Mouse (Mus musculus) brain, embryonic 14.5 days (tissue): Measurements from ENCODE around the gene Slc25a51. TPM values are rescaled to one million over a fixed set of nuclear protein-coding genes. Genes with fewer than 3 reads are reported as not detected.

Experiments
- DNase-seq: peaks from one replicate; pipeline ENCODE4 v3.0.0-alpha.2; 2011; ENCODE audit warnings: low read depth
- CTCF ChIP-seq: fragments of 200-500 bp; IDR thresholded peaks from 2 replicates; pipeline ENCODE4 v1.5.1; 2012; ENCODE audit warnings: inconsistent platforms, mild to moderate bottlenecking, moderate library complexity, borderline replicate concordance; ENCODE audit not compliant: insufficient read depth, insufficient read length; ENCODE audit errors: extremely low read depth
- POLR2A ChIP-seq: fragments of 200-500 bp; IDR thresholded peaks from 2 replicates; pipeline ENCODE4 v1.6.1; 2012; ENCODE audit warnings: mild to moderate bottlenecking, inconsistent platforms, borderline replicate concordance; ENCODE audit not compliant: poor library complexity, insufficient read depth, insufficient read length, severe bottlenecking; ENCODE audit errors: extremely low read depth
- polyA plus RNA-seq: library from polyadenylated mRNA; depleted of rRNA; stranded (reverse); fragments of >200 nt; gene quantifications from 2 replicates; pipeline ENCODE4 v1.2.3, GENCODE M21; 2012

The Slc25a51 gene
- polyA plus RNA-seq, 1 experiment, result 130 TPM

DNA sequence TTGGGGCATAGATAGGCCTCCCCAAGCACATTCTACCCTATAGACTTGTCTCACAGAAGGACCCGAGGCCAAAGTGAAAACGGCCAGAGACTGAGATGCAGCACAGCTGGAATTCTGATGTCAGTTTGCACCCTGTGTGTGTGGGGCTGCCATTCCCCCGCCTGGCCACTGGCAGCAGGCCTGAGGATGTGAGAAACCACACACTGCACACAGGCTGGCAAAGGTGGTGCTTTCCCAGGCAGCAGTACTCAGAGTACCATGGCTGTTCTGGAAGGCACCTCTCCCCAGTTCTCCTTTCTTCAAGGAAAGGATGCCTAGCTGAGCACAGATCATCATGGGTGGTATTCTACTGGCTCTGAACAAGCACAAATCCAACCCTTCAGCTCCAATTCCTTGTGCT is 33.7 kb upstream of the Slc25a51 start:
- DNase-seq, result no peak
- TF ChIP-seq POLR2A (no peak), CTCF (peak; percentile 37; the same call in 1 of the 2 replicates)

DNA sequence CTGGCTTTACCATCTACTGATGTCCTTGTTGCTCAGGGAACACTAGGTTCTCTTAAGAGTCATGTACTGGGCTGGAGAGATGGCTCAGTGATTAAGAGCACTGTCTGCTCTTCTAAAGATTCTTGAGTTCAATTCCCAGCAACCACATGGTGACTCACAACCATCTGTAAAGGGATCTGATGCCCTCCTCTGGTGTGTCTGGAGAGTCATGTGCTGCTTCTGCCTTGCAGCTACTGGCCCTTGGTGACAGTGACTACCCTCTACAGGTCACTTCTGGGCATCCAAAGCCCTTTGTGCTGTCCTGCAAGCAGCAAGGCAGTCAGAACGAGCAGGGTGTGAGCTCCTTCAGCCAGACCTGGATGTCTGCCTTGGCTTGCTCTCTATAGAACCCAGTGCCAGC is 33.2 kb upstream of the Slc25a51 start:
- no peak for DNase-seq
- TF ChIP-seq CTCF, result no peak
- TF ChIP-seq POLR2A, result no peak

DNA sequence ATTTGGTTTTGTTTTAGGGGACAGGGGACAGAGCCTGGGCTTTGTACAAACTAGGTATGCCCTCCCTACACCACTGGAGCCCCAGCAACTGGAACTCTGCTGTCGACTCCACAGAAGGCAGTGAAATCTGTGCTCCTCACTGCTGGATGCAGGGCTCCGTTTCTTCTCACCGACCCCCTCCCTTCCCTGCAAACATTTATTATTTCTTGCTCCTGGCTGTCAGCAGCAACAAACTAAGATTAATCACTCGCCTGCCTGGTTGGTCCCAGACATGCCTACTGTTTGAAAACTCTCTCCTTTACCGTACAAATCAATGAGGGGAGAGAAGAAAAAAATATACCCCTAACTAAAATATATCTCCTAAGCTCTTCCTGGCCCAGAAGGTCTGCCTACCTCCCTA is 30.7 kb upstream of the Slc25a51 start:
- DNase-seq, result no peak
- no peak for TF ChIP-seq CTCF
- no peak for TF ChIP-seq POLR2A

DNA sequence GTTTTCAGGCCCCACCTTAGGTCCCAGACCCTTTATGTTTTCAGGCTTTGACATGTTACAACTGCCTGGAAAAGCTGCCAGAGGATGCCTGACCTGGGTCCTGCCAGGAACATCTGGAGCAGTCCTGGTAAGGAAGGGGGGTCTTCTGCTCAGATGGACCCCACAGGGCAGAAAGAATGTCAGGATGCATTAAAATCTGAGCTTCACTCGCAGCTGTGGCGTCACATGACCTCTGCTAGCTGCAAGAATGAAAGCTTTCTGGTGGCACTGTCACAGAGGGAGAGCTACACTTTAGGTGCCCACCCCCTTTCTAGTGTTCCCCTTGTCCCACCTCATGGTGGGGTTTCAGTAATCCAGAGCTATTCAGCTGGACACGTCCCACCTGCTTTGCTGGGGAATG is 28.4 kb upstream of the Slc25a51 start:
- DNase-seq, result no peak
- TF ChIP-seq CTCF (no peak), POLR2A (no peak)

DNA sequence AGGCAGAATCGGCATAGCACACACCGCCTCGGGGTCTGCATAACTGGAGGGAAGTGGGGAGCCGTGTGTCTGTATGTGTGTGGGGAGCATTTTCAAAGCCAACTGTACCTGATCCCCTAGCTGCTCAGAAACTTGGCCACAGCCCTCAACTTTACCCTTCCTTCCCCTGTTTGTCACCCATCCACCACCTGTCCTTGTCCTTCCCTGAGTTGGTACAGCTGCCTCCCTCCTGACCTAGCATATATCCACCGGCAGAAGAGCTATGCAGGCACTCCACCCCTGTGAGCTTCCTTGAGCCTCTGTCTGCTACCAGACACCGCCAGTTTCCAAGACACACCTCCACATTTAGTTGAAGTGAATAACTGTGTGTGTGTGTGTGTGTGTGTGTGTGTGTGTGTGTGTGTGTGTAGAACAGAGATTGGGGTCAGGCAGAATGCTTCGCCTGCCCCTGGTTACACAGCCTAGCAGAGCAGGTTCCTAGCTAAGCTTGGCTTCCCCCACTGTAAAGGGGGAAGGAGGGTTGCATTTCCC is 27.9 kb upstream of the Slc25a51 start:
- DNase-seq, result no peak
- no peak for TF ChIP-seq POLR2A
- no peak for TF ChIP-seq CTCF

DNA sequence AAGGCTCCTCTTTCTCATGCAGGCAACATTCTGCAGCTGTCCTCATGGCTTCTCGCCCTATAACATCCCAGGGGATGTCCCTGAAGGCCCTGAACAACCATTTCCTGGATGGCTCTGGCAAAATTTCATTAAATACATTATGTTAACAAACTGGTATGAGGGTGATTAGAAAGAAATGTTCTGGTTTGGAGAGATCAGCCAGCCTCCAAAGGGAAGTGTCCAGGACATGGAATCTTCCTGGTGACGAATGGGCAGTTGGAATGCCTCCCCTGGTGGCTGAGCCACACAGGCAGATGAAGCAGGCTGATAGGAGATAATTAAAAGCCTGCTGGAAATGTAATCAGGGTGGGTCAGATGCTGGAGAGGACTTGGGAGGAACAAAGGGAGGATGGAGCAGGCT is 27.3 kb upstream of the Slc25a51 start:
- DNase-seq, result no peak
- TF ChIP-seq CTCF (no peak), POLR2A (no peak)

DNA sequence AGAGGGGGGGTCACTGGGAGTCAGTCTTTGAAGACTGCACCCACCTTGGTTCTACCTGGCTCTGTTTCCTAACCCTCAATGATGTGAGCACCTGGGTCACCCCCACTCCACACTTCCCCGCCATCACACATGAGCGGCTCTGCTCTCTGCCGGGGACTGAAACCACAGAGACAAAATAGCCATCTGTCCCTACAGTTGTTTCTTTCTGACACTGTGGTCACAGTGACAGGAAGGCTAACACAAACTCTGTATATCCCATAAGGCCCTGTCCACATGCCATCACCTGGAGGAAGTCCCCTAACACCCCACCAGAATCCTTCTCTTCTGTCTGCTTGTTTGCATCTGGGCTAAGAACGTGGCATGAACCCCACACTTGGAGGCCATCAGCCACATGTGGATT is 26.1 kb upstream of the Slc25a51 start:
- no peak for DNase-seq
- no peak for TF ChIP-seq POLR2A
- TF ChIP-seq CTCF, result no peak

DNA sequence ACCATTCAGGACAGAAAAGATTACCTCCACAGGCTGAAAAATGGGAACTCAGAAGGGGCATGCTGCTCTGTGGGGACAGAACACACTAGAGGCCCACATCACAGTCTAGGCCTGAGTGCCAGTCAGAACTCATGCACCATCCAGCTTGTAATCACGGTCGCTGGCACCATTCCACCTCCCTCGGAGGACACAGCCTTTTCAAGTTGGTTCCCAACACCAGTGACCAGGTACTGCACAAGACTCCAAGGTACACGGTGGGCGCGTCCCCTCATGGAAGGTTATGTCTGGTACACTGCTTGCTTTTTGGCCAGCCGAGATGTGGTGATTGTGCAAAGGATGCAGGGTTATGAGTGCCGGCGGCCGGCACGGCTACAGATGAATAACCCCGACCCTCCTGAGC is 25.5 kb upstream of the Slc25a51 start:
- TF ChIP-seq POLR2A (no peak), CTCF (no peak)
- DNase-seq, result no peak

DNA sequence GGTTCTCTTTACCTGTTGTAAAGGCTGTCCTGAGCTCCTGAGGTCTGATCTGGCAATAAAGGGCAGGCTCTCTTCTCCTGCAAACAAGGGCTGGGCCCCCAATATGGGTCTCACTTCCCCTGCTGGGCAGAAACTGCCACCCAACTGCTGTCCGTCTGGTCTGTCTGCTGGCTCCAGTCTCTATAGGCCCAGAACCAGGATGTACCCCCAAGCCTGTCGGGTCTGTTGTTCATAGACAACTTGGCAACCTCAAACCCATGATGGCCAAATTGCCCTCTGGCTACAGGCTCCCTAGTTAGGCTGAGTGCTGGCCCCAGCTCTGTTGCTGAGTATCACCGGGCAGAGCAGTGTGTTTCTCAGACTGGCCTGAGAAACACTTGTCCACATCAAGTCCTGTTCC is 23.2 kb upstream of the Slc25a51 start:
- no peak for TF ChIP-seq CTCF
- DNase-seq, result no peak

DNA sequence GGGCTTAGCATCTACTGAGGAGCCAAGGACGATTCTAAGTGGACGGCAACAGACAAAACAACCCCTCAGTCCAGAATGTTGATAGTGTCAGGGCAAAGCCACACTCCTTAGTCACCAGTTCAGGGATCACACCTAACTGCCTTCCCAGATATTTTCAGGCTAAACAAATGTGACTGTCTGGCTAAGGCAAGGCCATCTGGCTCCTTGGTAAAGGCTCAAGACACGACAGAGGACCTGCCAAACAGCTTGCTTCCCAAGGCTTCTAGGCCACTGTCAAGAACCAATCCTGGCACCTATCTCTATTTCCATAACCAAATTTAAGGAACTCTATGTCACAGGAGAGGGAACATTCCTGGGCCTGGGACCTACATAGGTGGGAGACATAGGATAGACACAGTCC is 22.8 kb upstream of the Slc25a51 start:
- TF ChIP-seq CTCF (no peak), POLR2A (no peak)
- DNase-seq, result no peak

DNA sequence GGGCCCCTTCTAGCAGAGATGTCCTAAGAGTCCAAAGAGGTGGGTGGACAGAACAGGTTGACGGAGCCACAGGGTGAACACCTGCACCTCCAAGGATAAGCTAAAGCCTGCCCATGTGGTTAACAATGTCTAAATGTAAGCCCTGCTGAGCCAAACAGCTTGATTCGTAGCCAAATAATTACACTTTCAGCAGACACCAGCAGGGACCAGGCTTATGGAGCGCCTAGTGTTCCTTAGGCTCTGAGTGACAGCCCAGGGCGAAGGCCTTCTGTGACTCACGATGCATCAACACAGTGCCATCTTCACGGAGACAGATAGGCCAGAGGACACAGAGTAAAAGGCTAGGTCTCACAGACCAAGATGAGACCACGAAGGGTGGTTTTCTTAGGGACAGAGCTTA is 20.9 kb upstream of the Slc25a51 start:
- DNase-seq, result peak; percentile 75
- no peak for TF ChIP-seq CTCF
- TF ChIP-seq POLR2A, result no peak

DNA sequence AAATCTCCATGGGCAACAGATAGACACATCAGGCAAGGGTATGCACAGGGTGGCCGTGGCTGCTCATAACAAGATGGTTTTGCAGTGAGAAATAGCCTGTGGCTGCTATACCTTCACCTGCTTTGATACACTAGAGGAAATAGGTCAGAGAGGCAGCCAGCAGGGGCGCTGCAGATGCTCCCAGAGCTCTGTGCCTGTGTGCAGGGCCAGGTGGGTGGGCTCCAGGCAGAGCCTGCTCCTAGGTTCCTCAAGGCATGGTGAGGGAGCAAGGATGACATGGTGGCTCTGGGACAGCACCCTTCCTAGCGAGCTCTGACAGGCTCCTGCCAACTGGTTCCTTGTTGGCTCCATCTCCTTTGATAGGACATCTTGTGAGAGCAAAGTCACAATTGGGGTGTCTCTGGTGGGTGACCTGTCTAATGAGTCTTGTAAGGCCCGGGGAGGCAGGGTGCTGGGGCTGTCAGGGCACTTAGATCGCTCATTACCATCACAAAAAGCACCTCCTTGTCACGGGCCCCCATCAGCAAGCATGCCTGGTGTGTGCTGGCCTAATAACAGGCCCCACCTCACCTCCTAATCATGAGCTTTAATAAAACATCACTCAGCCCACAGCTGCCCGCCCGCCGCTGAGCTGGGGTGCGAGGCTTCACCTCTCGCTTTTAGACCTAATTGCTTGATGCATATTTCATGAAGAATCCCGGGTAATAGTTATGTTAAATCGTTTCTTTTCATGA is 18.3 kb upstream of the Slc25a51 start:
- peak; percentile 89 for DNase-seq
- TF ChIP-seq CTCF (peak; percentile 59; the same call in 1 of the 2 replicates), POLR2A (no peak)
